Mouse (Mus musculus): ENCODE measurements at regions not wholly inside any gene's neighbourhood (a gene's known extent, or its start where the extent isn't known, plus 50 kb on each side); places are given as distances from the start of the nearest gene placed in this dataset.

GRCm38 (mm10) chr15:70920138-70920537 is 2914.2 kb upstream of the Gm6569 start:
- ATAC-seq, result no peak
- Histone ChIP-seq H3K36me3 (ENCODE audit: poor library complexity, severe bottlenecking) (no peaks in the 10 kb centered on the region), H3K27me3 (no peaks in the 10 kb centered on the region), H3K27ac (no peak overlapping the region), H3K4me2 (no peak overlapping the region), H3K4me1 (no peaks in the 10 kb centered on the region), H3K4me3 (no peak overlapping the region), H3K9me3 (replicated peaks) (no peaks in the 10 kb centered on the region), H3K9ac (no peak overlapping the region)

- Histone ChIP-seq H3K4me2 (no peak overlapping the region), H3K27ac (no peak overlapping the region), H3K36me3 (ENCODE audit: poor library complexity, severe bottlenecking) (no peaks in the 10 kb centered on the region), H3K4me3 (no peak overlapping the region), H3K9me3 (replicated peaks) (no peaks in the 10 kb centered on the region), H3K9ac (no peak overlapping the region), H3K27me3 (no peaks in the 10 kb centered on the region), H3K4me1 (no peaks in the 10 kb centered on the region)
- peak; percentile 91 for ATAC-seq
- 44% methylated on average over 2 of the region's 2 CpGs for WGBS
Observed at GRCm38 (mm10) chr15:70920862-70921261, 2913.5 kb upstream of the Gm6569 start.
